ENCODE assay signal across 9 mouse cellular contexts in the genomic region with DNA sequence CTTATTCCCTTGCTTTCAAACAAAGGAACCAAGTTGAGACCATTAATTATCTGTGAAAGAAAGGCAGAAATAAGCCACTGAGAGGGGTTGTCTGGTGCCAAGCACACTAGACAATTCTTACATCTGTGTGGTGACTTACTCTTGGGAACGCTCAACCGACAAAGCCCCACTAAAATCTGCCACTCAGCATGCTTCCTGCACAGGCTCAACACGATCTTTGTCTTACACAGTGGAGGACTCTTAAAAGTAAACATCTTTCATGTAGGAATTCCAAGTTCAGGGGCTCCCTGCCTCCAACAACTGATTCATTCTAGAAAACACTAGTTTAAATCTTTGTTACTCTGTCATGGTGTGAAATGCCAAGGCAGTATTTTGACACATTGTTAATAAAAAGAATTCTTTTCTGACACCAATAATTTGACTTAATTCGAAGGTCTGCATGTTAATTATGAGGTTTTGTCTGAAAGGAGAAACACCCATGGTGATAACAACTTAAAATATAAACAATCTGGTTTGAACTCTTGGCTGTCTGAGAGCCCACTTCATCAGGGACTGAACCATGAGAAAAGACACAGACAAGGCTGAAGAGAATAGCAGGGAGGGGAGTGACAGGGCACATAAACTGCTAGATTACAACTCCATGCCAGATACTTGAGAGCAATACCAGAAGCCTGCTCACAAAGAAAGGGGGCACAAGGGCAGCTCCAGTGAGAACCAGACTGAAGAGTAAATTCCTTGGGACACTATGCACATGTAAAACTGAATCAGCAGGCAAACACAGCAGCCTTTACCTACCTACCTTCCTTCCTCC. TPM values are rescaled to one million over a fixed set of nuclear protein-coding genes. Genes with fewer than 3 reads are reported as not detected.
A peak's percentile ranks its signal among the peaks of the same experiment; 100 is the strongest.
DNase-seq lines count a peak whose midpoint lies in the region; ATAC-seq and TF ChIP-seq lines count a peak whose summit lies in the region.
"Had no signal": no experiment of that assay in that cellular context is flagged by ENCODE, and none has a peak within 500 bp of the region (broad histone marks: within the 10 kb centered on the region; RNA-seq: fewer than 3 reads in every experiment).

No protein-coding gene starts in this region.

- H3K4me2 ChIP-seq in heart, embryonic 12.5 days, result no peak overlapping the region
- H3K4me2 ChIP-seq in lung, embryonic 16.5 days (ENCODE audit: low read depth, low read length), result no peak overlapping the region
- H3K4me2 ChIP-seq in forebrain, embryonic 16.5 days (ENCODE audit: low read length), result no peak overlapping the region
- H3K4me2 ChIP-seq in neural tube, embryonic 15.5 days, result no peak overlapping the region

- H3K9ac ChIP-seq in heart, embryonic 12.5 days, result no peak overlapping the region
- no peak overlapping the region for H3K9ac ChIP-seq in lung, embryonic 16.5 days (ENCODE audit: low read length)
- H3K9ac ChIP-seq in forebrain, embryonic 16.5 days (replicated peaks; ENCODE audit: low read depth, low read length), result no peak overlapping the region
- no peak overlapping the region for H3K9ac ChIP-seq in neural tube, embryonic 15.5 days (replicated peaks)

- no peak for TF ChIP-seq POLR2A in lung, adult 2 months (IDR thresholded peaks at IDR 0.05; ENCODE audit: borderline replicate concordance, extremely low read depth, low read depth, low read length)

- ATAC-seq in heart, embryonic 12.5 days (ENCODE audit: insufficient number of reproducible peaks, low FRiP score), result no peak
- ATAC-seq in lung, embryonic 16.5 days (ENCODE audit: low read depth), result peak; percentile 88
- ATAC-seq in forebrain, embryonic 16.5 days, result peak; percentile 81
- peak; percentile 53 for ATAC-seq in neural tube, embryonic 15.5 days (ENCODE audit: low FRiP score)

- H3K9me3 ChIP-seq in heart, embryonic 12.5 days (replicated peaks), result no peaks in the 10 kb centered on the region
- no peaks in the 10 kb centered on the region for H3K9me3 ChIP-seq in lung, embryonic 16.5 days (ENCODE audit: control insufficient read depth, low read length)
- no peaks in the 10 kb centered on the region for H3K9me3 ChIP-seq in forebrain, embryonic 16.5 days (ENCODE audit: control insufficient read depth, low read length)
- no peaks in the 10 kb centered on the region for H3K9me3 ChIP-seq in neural tube, embryonic 15.5 days (replicated peaks)

- peaks cover 34% of the 10 kb centered on the region for H3K4me1 ChIP-seq in heart, embryonic 12.5 days (replicated peaks)
- H3K4me1 ChIP-seq in lung, embryonic 16.5 days (replicated peaks; ENCODE audit: control insufficient read depth, insufficient read depth, low read length), result peaks cover 34% of the 10 kb centered on the region
- H3K4me1 ChIP-seq in lung, adult 2 months (ENCODE audit: control insufficient read depth, insufficient read depth, low read length), result peaks cover 6% of the 10 kb centered on the region; the same call in 1 of the 2 replicates
- peaks cover 5% of the 10 kb centered on the region; the same call in 1 of the 2 replicates for H3K4me1 ChIP-seq in forebrain, embryonic 16.5 days (replicated peaks; ENCODE audit: control insufficient read depth, insufficient read depth, low read length)
- H3K4me1 ChIP-seq in neural tube, embryonic 15.5 days, result 0 out of 2 replicates have a peak, but pooled peaks cover 5% of the 10 kb centered on the region

- intact Hi-C loops in heart, postnatal 25 days (cut with DNase I), result no loop called here

- peak overlapping the region; percentile 39 for H3K27ac ChIP-seq in heart, embryonic 12.5 days (ENCODE audit: poor library complexity, severe bottlenecking)
- H3K27ac ChIP-seq in lung, embryonic 16.5 days (ENCODE audit: low read length), result peak overlapping the region; percentile 88
- H3K27ac ChIP-seq in forebrain, embryonic 16.5 days (ENCODE audit: low read length), result no peak overlapping the region
- H3K27ac ChIP-seq in neural tube, embryonic 15.5 days (replicated peaks), result peak overlapping the region; percentile 54; the same call in 1 of the 2 replicates
- H3K27ac ChIP-seq: left cerebral cortex, adult 2 months had no signal

- no peak for DNase-seq in heart, postnatal 25 days (ENCODE audit: low spot score)
- DNase-seq in lung, adult 2 months, result no peak
- no peak for DNase-seq in cerebellum, postnatal 4 days (ENCODE audit: low spot score in 2 of 2)
- no peak for DNase-seq in ovary, postnatal 10 days (ENCODE audit: low spot score)

- H3K4me3 ChIP-seq in heart, embryonic 12.5 days, result no peak overlapping the region
- no peak overlapping the region for H3K4me3 ChIP-seq in lung, embryonic 16.5 days (ENCODE audit: low read length)
- no peak overlapping the region for H3K4me3 ChIP-seq in lung, adult 2 months (replicated peaks; ENCODE audit: extremely low read depth, low read depth, low read length)
- H3K4me3 ChIP-seq in forebrain, embryonic 16.5 days (replicated peaks; ENCODE audit: low read length), result no peak overlapping the region
- no peak overlapping the region for H3K4me3 ChIP-seq in neural tube, embryonic 15.5 days (replicated peaks)
- H3K4me3 ChIP-seq: left cerebral cortex, adult 2 months had no signal

- no peaks in the 10 kb centered on the region for H3K36me3 ChIP-seq in heart, embryonic 12.5 days
- no peaks in the 10 kb centered on the region for H3K36me3 ChIP-seq in lung, embryonic 16.5 days (ENCODE audit: control insufficient read depth, insufficient read depth, low read length)
- H3K36me3 ChIP-seq in forebrain, embryonic 16.5 days (ENCODE audit: control insufficient read depth, insufficient read depth), result no peaks in the 10 kb centered on the region
- H3K36me3 ChIP-seq in neural tube, embryonic 15.5 days, result no peaks in the 10 kb centered on the region

- no peaks in the 10 kb centered on the region for H3K27me3 ChIP-seq in heart, embryonic 12.5 days (replicated peaks)
- no peaks in the 10 kb centered on the region for H3K27me3 ChIP-seq in lung, embryonic 16.5 days (ENCODE audit: control insufficient read depth, insufficient read depth, low read depth, low read length)
- H3K27me3 ChIP-seq in forebrain, embryonic 16.5 days (replicated peaks; ENCODE audit: control insufficient read depth, insufficient read depth, low read length), result no peaks in the 10 kb centered on the region; the same call in 1 of the 2 replicates
- no peaks in the 10 kb centered on the region for H3K27me3 ChIP-seq in neural tube, embryonic 15.5 days (replicated peaks)

- TF ChIP-seq CTCF in lung, adult 2 months (IDR thresholded peaks at IDR 0.05; ENCODE audit: insufficient read depth, low read length), result no peak

- 18% methylated on average over 4 of the region's 4 CpGs for WGBS in heart, embryonic 12.5 days
- WGBS in lung, embryonic 16.5 days, result 4% methylated on average over 4 of the region's 4 CpGs
- 10% methylated on average over 4 of the region's 4 CpGs for WGBS in lung, adult 2 months
- 5% methylated on average over 4 of the region's 4 CpGs for WGBS in forebrain, embryonic 16.5 days
- 9% methylated on average over 4 of the region's 4 CpGs for WGBS in neural tube, embryonic 15.5 days

RNA-seq across cellular contexts. Expression of a gene that starts 34.3 kb away (rescaled TPM):
- 34.8 and 39.4 TPM in 2 replicates for polyA plus RNA-seq in heart, embryonic 12.5 days (2016; fragmentation: Nextera tagmentation; extraction: Ambion mirVana)
- 10 to 100 TPM; 17.4 to 21.9 TPM for total RNA-seq in heart, postnatal 25 days (2021)
- 12.4 and 12.6 TPM in 2 replicates for polyA plus RNA-seq in lung, embryonic 16.5 days (2015; fragmentation: Nextera tagmentation; extraction: Ambion mirVana)
- polyA plus RNA-seq in lung, adult 2 months (2012; rRNA removed), result 12.4 and 19.8 TPM in 2 replicates
- polyA plus RNA-seq in forebrain, embryonic 16.5 days (2015; fragmentation: Nextera tagmentation; extraction: Ambion mirVana), result 5.4 and 8.4 TPM in 2 replicates
- 13.9 and 15.6 TPM in 2 replicates for polyA plus RNA-seq in neural tube, embryonic 15.5 days (2015; fragmentation: Nextera tagmentation; extraction: Ambion mirVana)
